Mouse (Mus musculus) heart, postnatal 14 days (tissue): ENCODE measurements around the gene Cfap61. TPM values are rescaled to one million over a fixed set of nuclear protein-coding genes. Genes with fewer than 3 reads are reported as not detected.
A peak's percentile ranks its signal among the peaks of the same experiment; 100 is the strongest.

Source experiments
- DNase-seq, 2 experiments: peaks; one replicate each; pipeline ENCODE4 v3.0.0; 2021 to 2022
- intact Hi-C: fragments of 180-260 bp; cut with DNase I; formaldehyde crosslinking; loops from one replicate; pipeline ENCODE4 v1.15.1; 2025
- total RNA-seq, 2 experiments: library from RNA; stranded (reverse); gene quantifications; 2 replicates each; pipeline ENCODE4 v1.2.3; 2021

Gene Cfap61
- total RNA-seq, 2 experiments from 2014 or later = 0.68 to 2.7 TPM

DNA sequence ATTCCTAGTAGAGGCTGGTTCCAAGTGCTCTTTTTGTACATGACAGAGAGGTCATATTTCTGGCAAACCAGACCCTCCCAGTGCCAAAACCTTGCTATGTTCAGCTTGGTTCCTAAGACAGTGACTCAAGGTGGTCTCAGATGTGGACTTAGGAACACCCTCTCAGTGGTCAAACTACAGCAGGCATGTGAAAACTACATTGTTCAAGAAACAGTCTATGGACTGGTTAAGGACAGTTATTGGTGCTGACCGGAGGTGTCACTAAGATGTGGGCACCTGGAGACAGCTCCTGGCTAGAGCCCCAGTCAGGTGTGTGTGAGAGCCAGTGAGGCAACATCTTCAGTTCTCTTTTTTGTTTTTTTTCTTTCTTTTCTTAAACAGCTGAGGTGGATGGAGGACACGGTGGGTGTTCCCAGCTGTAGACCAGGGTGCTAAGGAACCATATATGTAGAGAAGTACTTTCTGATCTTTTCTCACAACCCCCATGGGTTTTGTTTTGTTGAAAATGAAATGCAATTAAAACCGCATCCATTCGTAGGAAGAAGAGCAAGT, 304.7 kb downstream of the Cfap61 start:
- no peak for DNase-seq
- intact Hi-C loops = no loop called here

DNA sequence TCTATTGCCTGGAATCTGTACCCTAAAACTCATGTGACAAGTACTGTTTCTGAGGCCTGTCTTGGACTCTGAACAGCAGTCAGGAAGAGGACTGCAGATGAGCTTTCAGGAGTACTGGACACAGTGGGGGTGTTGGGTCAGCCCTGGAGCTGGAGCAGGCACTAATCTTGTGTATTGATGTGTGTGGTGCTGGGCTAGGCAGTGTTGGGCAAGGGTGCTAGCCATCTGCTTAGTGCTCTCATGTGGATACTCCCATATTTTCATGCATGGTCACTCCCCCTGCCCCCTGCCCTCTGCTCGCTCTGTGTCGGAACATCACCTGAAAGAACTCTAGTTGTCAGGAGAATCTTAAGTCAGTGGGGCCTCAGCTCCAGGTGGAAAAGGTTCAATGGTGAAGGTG, 309.5 kb downstream of the Cfap61 start:
- intact Hi-C loops = no loop called here
- no peak for DNase-seq

DNA sequence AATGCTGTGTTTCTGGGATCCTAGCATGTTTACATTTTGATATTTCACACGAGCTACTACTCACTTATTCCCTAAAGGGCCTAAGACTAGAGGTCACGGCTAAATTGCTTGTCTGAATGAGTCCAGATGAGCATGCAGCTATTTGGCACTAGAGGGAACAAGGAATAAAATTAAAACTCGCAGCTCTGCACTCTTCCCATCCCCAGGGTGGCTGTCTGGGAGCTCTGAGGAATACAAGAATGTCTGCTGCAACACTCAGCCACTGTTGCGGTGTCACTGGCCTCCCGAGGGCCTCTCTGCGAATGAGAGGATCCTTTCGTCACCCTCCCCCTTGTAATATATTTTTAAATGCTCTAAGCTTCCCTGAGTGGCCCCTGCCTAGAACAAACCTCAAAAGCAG, 310.8 kb downstream of the Cfap61 start:
- DNase-seq = no peak
- intact Hi-C loops = no loop called here

DNA sequence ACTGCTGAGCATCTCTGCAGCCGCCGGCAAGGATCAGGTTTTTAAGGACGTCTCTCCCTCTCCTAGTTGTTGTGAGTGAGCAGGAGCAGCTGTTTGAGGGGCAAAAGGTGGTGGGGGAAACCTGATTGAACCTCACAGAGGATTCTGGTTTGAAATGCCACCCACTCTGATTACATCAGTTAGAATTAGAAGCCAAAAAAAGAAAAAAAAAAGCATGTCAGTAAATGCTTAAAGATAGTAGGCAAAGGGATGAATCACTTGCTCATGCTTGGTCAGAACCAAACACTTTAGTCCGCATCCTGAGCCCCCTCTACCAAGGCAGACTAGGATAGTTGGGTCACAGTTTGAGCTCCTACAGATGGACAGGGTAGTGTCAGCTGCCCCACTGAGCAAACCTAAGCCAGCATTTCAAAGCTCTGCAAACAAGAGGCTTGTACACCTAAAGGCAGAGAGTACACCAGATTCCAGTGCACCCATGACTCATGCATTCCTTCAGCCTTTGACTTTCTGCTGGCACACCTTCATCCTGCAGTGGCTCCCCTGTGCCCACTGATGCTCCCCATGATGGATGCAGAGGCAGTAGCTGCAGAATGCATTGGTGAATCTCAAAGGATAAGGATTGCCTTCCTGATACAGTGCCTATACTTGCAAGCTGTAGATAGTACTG, 312.0 kb downstream of the Cfap61 start:
- DNase-seq = no peak
- intact Hi-C loops = no loop called here

DNA sequence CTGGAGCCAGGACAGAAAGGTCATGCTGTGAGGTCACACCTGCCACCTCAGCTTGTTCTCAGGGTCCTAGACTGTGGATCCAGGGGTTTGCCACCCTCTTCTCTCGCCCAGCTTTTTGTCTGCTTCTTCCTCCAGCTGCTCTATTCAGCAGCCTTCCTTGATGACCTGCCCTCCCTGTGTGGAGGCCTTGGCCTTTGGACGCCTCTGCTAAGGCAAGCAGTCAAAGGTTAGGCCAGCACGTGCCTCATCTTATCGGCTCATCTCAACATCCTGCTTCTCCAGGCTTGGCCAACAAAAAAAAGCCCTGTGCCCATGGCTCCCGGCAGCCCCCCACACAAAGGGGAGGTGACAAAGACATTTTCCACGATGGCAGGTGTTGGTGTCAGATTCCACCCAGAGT, 313.0 kb downstream of the Cfap61 start:
- DNase-seq = no peak
- intact Hi-C loops = no loop called here

DNA sequence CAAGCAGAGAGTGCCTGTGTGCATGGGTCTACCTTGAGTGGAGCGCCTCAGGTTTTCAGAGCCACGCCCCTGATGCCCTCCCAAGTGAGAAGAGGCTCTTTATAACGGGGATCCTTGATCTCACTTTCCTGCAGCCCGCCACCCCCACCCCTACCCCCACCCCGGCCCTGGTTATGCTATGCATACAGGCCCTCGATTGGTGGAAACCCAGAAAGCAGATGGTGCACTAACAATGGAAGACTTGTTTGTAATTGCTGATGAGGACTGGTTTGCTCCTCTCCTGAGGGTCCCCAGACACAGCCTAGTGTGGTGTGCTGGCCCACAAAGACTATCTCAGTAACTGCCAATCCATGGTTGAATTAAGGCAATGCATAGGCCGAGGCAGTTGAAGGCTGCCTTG, 314.4 kb downstream of the Cfap61 start:
- intact Hi-C loops = no loop called here

DNA sequence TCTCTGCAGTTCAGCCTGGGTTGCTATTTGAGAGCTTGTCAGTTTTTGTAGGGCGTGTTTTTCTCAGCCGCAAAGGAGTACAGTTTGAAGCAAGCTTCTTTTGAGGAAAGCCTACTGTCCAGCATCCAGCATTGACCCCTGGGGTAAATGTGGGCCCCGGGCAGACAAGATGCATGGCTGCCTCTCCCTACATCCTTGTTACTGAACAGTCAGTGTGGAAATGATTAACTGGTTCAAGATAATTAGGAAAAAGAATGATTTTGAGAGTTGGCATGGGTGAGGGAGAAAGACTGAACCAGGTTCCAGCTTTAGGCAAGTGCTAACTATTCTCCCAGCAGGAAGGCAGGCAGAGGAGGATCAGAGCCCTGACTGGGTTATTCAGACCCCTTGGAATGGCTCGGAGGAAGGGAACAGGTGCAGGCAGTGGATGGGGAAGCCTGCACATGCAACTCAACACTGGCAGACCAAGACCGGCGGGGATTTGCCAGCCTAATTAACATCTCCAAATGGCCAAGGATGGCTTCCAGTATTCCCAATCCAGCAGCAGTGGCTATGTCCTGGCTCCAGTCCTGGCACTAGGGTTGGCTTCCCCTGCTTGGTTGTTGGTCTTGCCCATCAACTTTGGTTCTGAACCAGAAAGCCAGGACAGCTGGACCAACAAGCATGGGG, 315.8 kb downstream of the Cfap61 start:
- intact Hi-C loops = loop anchor here (10.0 kb wide), 1 partner anchor 296 kb away; no protein-coding TSS in a partner anchor
- no peak for DNase-seq

More for the DNA sequence above, 314.4 kb downstream of the Cfap61 start:
- no peak for DNase-seq

DNA sequence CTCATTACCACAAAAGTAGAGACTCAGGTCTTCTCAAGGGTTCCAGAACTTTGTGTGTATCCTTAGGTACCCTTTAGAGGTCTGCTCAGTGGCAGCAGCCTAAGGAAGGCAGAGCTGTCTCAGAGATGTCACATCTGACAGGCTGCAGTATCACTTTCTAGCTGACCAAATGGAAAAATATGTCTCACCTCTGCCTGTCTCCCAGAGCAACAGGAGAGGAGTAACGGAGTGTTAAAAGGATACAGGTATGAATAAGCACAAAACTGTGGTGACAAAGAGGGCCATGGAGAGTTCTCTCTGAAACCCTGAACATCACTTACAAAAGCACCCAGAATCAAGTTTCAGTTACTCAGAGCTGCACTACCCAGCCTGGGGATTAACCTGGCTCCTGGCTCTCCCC, 319.8 kb downstream of the Cfap61 start:
- no peak for DNase-seq
- intact Hi-C loops = loop anchor here (10.0 kb wide), 1 partner anchor 300 kb away; no protein-coding TSS in a partner anchor

DNA sequence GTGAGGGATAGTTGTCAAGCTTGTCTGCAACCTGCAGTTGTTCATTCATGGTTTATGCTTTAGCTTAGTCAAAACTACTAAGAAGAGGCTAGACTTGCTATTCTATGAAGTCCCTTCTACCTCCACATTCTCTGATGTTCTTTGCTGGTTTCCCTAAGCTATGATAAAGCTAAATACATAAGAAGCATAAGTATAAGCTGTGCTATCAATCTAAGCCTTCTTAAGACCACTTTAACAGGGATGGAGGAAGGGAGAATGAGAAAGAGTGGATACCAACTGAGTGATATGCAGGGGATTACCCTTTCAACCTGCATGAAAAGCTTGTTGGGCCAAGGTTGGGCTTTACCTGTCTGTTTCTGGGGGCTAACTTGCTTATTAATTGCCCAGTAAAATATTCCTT, 321.1 kb downstream of the Cfap61 start:
- intact Hi-C loops = loop anchor here (10.0 kb wide), 1 partner anchor 301 kb away; no protein-coding TSS in a partner anchor
- no peak for DNase-seq

DNA sequence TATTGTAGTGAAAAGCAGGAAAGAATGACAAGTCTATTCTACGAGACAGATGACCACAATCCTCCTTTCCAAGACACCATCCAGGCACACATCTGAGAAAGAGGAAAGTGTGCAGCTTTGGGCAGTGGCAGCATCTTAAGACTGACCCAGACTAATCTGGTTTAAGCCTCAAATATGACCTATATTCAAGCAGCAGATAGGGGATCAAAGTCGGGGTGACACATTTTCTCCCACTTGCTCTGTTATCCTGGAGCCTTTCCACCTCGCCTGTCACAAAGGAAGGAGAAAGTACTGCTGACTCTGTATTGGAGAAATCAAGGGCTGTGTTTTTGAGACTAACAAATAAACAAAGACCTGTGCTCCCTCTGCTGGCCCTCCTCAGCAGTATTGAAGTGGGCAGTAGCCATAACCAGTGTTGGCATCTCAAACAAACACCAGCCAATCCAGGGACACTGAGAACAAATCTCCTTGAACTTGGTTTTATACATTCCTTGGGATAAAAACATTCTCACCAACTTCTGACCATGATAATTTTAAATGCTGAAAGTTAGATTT, 321.8 kb downstream of the Cfap61 start:
- peak in 1 of 2 experiments; percentile 12 for DNase-seq
- intact Hi-C loops = loop anchor here (10.0 kb wide), 1 partner anchor 302 kb away; no protein-coding TSS in a partner anchor

DNA sequence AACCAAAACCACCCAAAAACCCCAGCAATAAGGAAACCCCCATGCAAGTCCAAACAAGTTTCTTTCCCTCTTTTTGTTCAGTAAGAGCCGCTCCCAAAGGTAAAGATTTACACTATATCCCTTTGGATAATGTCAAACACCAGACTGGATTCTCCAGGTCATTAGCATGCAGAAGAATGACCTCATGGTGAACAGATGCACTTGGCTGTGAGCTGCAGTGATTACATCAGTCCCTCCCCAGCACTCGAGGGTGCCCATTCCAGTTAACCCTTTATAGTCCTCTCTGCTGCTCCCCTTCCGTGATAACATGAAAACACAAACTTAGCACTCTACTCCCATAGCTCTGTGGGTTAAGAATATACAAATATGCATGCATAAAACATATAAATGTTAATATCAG, 322.5 kb downstream of the Cfap61 start:
- intact Hi-C loops = loop anchor here (10.0 kb wide), 1 partner anchor 302 kb away; no protein-coding TSS in a partner anchor
- DNase-seq = peak in 1 of 2 experiments; percentile 6

DNA sequence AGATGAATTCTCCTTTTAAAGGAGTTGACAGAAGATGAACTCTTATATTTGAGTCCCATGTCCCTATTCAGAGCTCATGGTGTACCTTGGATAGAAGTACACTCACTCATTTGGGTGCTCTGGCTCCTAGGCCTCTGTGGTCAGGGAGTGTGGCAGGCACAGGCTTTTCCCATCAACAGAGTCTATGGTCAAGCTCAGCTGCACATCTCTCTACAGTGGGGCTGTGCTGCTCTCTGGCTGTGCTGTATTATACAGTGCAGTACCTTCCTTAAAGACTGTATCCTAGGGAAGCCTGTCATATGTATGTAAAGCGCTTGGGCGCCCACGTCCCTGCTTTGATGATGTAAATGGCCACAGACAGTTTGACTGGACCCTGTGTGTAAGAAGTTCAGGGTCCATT, 323.0 kb downstream of the Cfap61 start:
- intact Hi-C loops = loop anchor here (10.0 kb wide), 1 partner anchor 303 kb away; no protein-coding TSS in a partner anchor
- no peak for DNase-seq

DNA sequence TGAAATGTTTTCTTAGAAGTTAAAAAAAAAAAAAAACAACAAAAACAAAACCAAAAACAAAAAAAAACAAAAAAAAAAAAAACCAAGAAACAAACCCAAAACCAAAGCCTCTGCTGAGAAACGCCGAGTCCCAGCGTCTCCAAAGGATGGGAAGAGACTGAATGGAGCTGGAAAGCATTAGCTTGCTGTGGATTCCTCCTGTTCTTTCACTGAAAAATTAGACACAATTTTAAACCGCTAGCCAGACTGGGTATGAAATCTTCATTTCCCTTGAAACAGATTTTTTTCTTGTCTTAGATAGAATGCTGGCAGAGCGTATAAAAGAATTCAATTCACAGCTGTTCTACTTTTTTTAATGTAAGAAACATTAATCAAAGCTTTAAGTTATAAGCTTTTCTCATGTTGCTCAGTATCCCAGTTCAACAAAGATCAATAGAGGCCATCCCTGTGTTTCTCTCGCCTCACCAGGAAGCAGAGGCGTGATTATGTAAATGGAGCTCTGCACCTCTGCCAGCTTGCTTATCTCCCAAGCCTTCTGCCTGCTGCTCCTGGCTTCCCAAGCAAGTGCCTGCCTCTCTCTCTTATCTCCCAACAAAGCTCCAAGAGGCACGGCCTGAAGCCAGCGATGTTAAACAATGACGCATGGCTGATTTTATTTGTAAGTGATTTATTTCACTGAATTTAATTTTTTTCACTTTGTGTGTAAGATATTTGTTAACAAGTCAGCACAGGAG, 324.3 kb downstream of the Cfap61 start:
- peak; percentile 19 to 37 for DNase-seq
- intact Hi-C loops = loop anchor here (10.0 kb wide), 1 partner anchor 304 kb away; no protein-coding TSS in a partner anchor

DNA sequence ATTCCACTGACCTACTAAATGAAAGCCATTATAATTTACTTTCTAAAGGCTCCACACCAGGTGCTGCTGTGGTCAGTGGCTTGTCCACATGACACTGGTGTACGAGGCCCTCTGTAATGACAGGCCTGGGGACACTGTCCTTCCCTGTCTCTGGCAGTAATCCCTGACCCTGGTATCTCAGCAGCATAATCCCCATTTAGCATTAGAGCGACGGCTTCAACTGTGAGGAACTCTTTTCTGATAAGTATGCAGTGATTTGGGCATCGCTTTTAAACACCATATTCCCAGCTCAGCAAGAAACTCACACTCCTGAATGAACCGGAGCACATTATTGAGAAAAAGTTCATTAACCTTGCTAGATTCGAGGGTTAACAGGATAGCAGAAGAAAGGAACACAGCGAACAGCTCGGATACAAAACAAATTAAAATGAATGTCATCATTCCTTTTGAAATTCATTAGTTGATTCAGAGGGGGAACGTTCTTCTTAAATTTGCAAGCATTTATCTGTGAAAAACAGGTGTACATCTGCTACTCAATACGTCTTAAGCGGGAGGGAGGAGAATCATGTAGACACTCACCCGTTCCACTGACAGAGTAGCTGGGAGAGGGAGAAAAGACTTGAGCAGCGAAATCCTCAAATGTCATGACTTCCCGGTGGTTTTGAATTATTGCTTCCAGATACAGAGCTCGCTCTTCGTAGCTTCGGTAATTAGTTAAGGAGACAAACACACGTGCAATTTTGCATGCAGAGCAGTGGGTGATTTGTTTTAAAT, 325.4 kb downstream of the Cfap61 start:
- no peak for DNase-seq
- intact Hi-C loops = loop anchor here (10.0 kb wide), 1 partner anchor 305 kb away; no protein-coding TSS in a partner anchor

DNA sequence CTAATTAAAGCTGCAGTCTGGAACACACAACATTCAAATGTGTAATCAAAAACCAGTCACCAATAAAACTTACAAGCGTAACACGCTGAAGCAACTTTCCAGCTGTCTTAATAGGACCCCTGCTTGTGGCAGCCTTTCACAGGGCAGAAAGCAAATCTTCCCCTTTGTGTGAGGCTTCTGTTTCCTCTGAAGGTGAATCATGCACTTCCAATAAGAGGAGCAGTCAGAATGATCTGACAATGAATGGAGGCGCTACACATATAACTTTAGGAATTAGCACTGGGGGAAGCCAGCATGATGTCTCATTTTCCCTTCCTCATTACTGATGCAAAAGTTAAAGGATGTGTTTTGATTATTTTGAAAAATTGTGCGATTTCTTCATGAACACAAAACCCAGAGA, 326.6 kb downstream of the Cfap61 start:
- no peak for DNase-seq
- intact Hi-C loops = no loop called here

DNA sequence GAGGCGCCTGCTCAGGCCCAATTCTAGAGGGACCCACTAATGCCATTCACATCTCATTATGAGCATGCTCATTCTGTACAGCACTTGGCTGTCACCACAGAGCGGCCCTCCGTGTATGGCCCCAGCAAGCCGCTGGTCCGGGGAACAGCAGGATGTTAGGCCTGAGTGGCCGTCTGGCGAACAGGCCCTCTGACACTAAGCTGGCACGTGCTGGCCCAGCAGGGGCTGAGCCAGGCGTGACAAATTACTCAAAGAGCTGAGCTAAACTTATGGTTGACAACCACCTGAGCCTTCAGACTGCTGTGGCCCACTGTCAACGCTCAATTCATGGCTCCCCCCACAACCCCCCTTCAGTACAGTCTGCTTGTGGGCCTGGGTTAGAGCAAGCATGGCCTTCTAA, 327.6 kb downstream of the Cfap61 start:
- no peak for DNase-seq
- intact Hi-C loops = no loop called here

DNA sequence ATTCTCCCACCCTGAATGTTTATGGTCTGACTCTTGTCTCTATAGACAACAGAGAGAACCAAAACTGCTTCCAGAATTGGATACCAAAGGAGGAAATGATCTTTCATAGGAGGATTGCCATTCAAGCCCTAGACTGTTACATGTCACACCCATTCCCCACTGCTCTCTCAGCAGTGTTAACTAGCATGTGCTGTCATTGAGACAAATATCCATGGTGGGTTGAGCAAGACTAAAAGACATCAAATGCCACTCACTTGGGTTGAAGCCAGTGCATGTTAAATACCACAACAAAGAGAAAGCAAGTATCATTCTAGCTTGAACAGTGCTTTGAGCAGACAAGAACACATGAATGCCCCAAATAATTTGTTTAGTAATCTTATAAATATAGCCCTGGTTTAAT, 328.4 kb downstream of the Cfap61 start:
- intact Hi-C loops = no loop called here
- no peak for DNase-seq
